In genomic region chr2:32312318-32312964, GRCm38 (mm10) we compare ENCODE assay signal across 8 mouse cellular contexts. TPM values are rescaled to one million over a fixed set of nuclear protein-coding genes. Genes with fewer than 3 reads are reported as not detected.
DNase-seq lines count a peak whose midpoint lies in the region; ATAC-seq lines count a peak whose summit lies in the region.

No protein-coding gene starts in this region.

- peaks cover 16% of the 10 kb centered on the region for H3K4me1 ChIP-seq in embryonic facial prominence, embryonic 11.5 days (ENCODE audit: control insufficient read depth, insufficient read depth, low read length)
- H3K4me1 ChIP-seq in heart, embryonic 14.5 days (ENCODE audit: control insufficient read depth in 2 of 2, insufficient read depth in 2 of 2, low read length in 2 of 2), result peaks cover 24 to 32% of the 10 kb centered on the region in 2 experiments
- peaks cover 46% of the 10 kb centered on the region for H3K4me1 ChIP-seq in kidney, embryonic 16.5 days (ENCODE audit: insufficient read depth, low read length)

- H3K36me3 ChIP-seq in embryonic facial prominence, embryonic 11.5 days (replicated peaks; ENCODE audit: control insufficient read depth, insufficient read depth, low read depth, low read length), result no peaks in the 10 kb centered on the region; the same call in 1 of the 2 replicates
- peaks cover 17% of the 10 kb centered on the region; the same call in 1 of the 2 replicates for H3K36me3 ChIP-seq in heart, embryonic 14.5 days (ENCODE audit: control insufficient read depth, insufficient read depth, low read length)
- 0 out of 2 replicates have a peak, but pooled peaks cover under 1% of the 10 kb centered on the region for H3K36me3 ChIP-seq in kidney, embryonic 16.5 days (ENCODE audit: insufficient read depth, low read length)

- no peaks in the 10 kb centered on the region for H3K9me3 ChIP-seq in embryonic facial prominence, embryonic 11.5 days (replicated peaks; ENCODE audit: control insufficient read depth, low read length)
- H3K9me3 ChIP-seq in heart, embryonic 14.5 days (ENCODE audit: control insufficient read depth, low read length), result no peaks in the 10 kb centered on the region
- H3K9me3 ChIP-seq in kidney, embryonic 16.5 days (ENCODE audit: low read length), result no peaks in the 10 kb centered on the region

- under 1% methylated on average over 52 of the region's 56 CpGs for WGBS in embryonic facial prominence, embryonic 11.5 days
- WGBS in heart, embryonic 14.5 days, result 2% methylated on average over 56 of the region's 56 CpGs
- 1% methylated on average over 39 of the region's 56 CpGs for WGBS in kidney, embryonic 16.5 days

- H3K27ac ChIP-seq in embryonic facial prominence, embryonic 11.5 days (replicated peaks; ENCODE audit: low read depth, low read length), result peak overlapping the region; percentile 70; the same call in 1 of the 2 replicates
- H3K27ac ChIP-seq in heart, embryonic 14.5 days (replicated peaks in 1 of 2; ENCODE audit: control insufficient read depth in 1 of 2, insufficient read depth in 1 of 2, low read depth in 2 of 2, low read length in 2 of 2), result no peak overlapping the region
- no peak overlapping the region for H3K27ac ChIP-seq in kidney, embryonic 16.5 days (ENCODE audit: low read length)

- H3K27me3 ChIP-seq in embryonic facial prominence, embryonic 11.5 days (ENCODE audit: control insufficient read depth, insufficient read depth, low read length), result no peaks in the 10 kb centered on the region
- H3K27me3 ChIP-seq in heart, embryonic 14.5 days (ENCODE audit: control insufficient read depth, insufficient read depth, low read length), result peaks cover 15% of the 10 kb centered on the region
- no peaks in the 10 kb centered on the region for H3K27me3 ChIP-seq in kidney, embryonic 16.5 days (ENCODE audit: insufficient read depth, low read length)

- peak overlapping the region; percentile 75 for H3K4me3 ChIP-seq in embryonic facial prominence, embryonic 11.5 days (ENCODE audit: low read depth, low read length)
- peak overlapping the region; percentile 43 to 65 for H3K4me3 ChIP-seq in heart, embryonic 14.5 days (ENCODE audit: control insufficient read depth in 1 of 2, insufficient read depth in 1 of 2, low read depth in 1 of 2, low read length in 2 of 2)
- H3K4me3 ChIP-seq in kidney, embryonic 16.5 days (ENCODE audit: low read length), result peak overlapping the region; percentile 76

- H3K9ac ChIP-seq in embryonic facial prominence, embryonic 11.5 days (replicated peaks; ENCODE audit: low read length), result peak overlapping the region; percentile 82
- peak overlapping the region; percentile 75 for H3K9ac ChIP-seq in heart, embryonic 14.5 days (ENCODE audit: low read length)
- peak overlapping the region; percentile 77 for H3K9ac ChIP-seq in kidney, embryonic 16.5 days (replicated peaks; ENCODE audit: low read length)

- peak; percentile 91 to 92 for DNase-seq in B cell, adult 2 months
- peak; percentile 96 for DNase-seq in embryonic facial prominence, embryonic 11.5 days (ENCODE audit: low spot score)
- DNase-seq in lung, postnatal 4 days, result peak; percentile 88 to 91
- peak; percentile 50 to 55 for DNase-seq in right cerebral cortex, adult 2 months (ENCODE audit: low spot score in 2 of 2)
- DNase-seq in urinary bladder, postnatal 10 days (ENCODE audit: low spot score), result peak; percentile 65

- peak; percentile 61 for ATAC-seq in activated CD4-positive, CD25-positive, alpha-beta regulatory T cell, adult 4 months
- ATAC-seq in embryonic facial prominence, embryonic 11.5 days (replicated peaks; ENCODE audit: insufficient number of reproducible peaks, low FRiP score, low TSS enrichment, low read depth), result peak; percentile 25
- ATAC-seq in heart, embryonic 14.5 days (ENCODE audit: insufficient number of reproducible peaks, insufficient read depth, low FRiP score, low read depth), result peak; percentile 84
- peak; percentile 80 for ATAC-seq in kidney, embryonic 16.5 days (ENCODE audit: low FRiP score, low TSS enrichment)

- H3K4me2 ChIP-seq in embryonic facial prominence, embryonic 11.5 days (ENCODE audit: low read depth, low read length), result peak overlapping the region; percentile 99
- H3K4me2 ChIP-seq in heart, embryonic 14.5 days (ENCODE audit: low read length), result peak overlapping the region; percentile 100
- H3K4me2 ChIP-seq in kidney, embryonic 16.5 days (replicated peaks; ENCODE audit: low read depth, low read length), result peak overlapping the region; percentile 100

RNA-seq across cellular contexts. Expression of gene Swi5, which starts 24.6 kb away (rescaled TPM):
- polyA plus RNA-seq in activated CD4-positive, CD25-positive, alpha-beta regulatory T cell, adult 4 months (2017; shearing (Covaris generic)), result 100 to 1,000 TPM; 133 to 252 TPM
- polyA plus RNA-seq in embryonic facial prominence, embryonic 11.5 days (2014; fragmentation: Nextera tagmentation; extraction: Ambion mirVana), result 392 and 406 TPM in 2 replicates
- polyA plus RNA-seq in heart, embryonic 14.5 days (2014; fragmentation: Nextera tagmentation; extraction: Ambion mirVana), result 129 and 131 TPM in 2 replicates
- 407 and 433 TPM in 2 replicates for polyA plus RNA-seq in kidney, embryonic 16.5 days (2015; fragmentation: Nextera tagmentation; extraction: Ambion mirVana)

RNA-seq across cellular contexts. Expression of gene Golga2, which starts 25.3 kb away (rescaled TPM):
- 10 to 100 TPM; 14.9 to 18.3 TPM for polyA plus RNA-seq in activated CD4-positive, CD25-positive, alpha-beta regulatory T cell, adult 4 months (2017; shearing (Covaris generic))
- 14.9 and 15.2 TPM in 2 replicates for polyA plus RNA-seq in embryonic facial prominence, embryonic 11.5 days (2014; fragmentation: Nextera tagmentation; extraction: Ambion mirVana)
- 19.3 and 22.6 TPM in 2 replicates for polyA plus RNA-seq in heart, embryonic 14.5 days (2014; fragmentation: Nextera tagmentation; extraction: Ambion mirVana)
- polyA plus RNA-seq in kidney, embryonic 16.5 days (2015; fragmentation: Nextera tagmentation; extraction: Ambion mirVana), result 26.6 and 28.0 TPM in 2 replicates

RNA-seq across cellular contexts. Expression of gene Ciz1, which starts 39.7 kb away (rescaled TPM):
- 10 to 100 TPM; 38.8 to 51.6 TPM for polyA plus RNA-seq in activated CD4-positive, CD25-positive, alpha-beta regulatory T cell, adult 4 months (2017; shearing (Covaris generic))
- polyA plus RNA-seq in embryonic facial prominence, embryonic 11.5 days (2014; fragmentation: Nextera tagmentation; extraction: Ambion mirVana), result 41.1 and 46.0 TPM in 2 replicates
- 28.8 and 31.1 TPM in 2 replicates for polyA plus RNA-seq in heart, embryonic 14.5 days (2014; fragmentation: Nextera tagmentation; extraction: Ambion mirVana)
- polyA plus RNA-seq in kidney, embryonic 16.5 days (2015; fragmentation: Nextera tagmentation; extraction: Ambion mirVana), result 54.9 and 66.7 TPM in 2 replicates

RNA-seq across cellular contexts. Expression of gene Dnm1, which starts 40.7 kb away (rescaled TPM):
- not detected for polyA plus RNA-seq in activated CD4-positive, CD25-positive, alpha-beta regulatory T cell, adult 4 months (2017; shearing (Covaris generic))
- 31.0 and 35.3 TPM in 2 replicates for polyA plus RNA-seq in embryonic facial prominence, embryonic 11.5 days (2014; fragmentation: Nextera tagmentation; extraction: Ambion mirVana)
- 4.7 and 5.6 TPM in 2 replicates for polyA plus RNA-seq in heart, embryonic 14.5 days (2014; fragmentation: Nextera tagmentation; extraction: Ambion mirVana)
- polyA plus RNA-seq in kidney, embryonic 16.5 days (2015; fragmentation: Nextera tagmentation; extraction: Ambion mirVana), result 5.4 TPM in 2 replicates

RNA-seq across cellular contexts. Expression of gene Uck1, which starts 52.5 kb away (rescaled TPM):
- 10 to 100 TPM; 30.4 to 34.4 TPM for polyA plus RNA-seq in activated CD4-positive, CD25-positive, alpha-beta regulatory T cell, adult 4 months (2017; shearing (Covaris generic))
- polyA plus RNA-seq in embryonic facial prominence, embryonic 11.5 days (2014; fragmentation: Nextera tagmentation; extraction: Ambion mirVana), result 57.2 and 64.2 TPM in 2 replicates
- 37.0 and 43.4 TPM in 2 replicates for polyA plus RNA-seq in heart, embryonic 14.5 days (2014; fragmentation: Nextera tagmentation; extraction: Ambion mirVana)
- 88.5 and 92.0 TPM in 2 replicates for polyA plus RNA-seq in kidney, embryonic 16.5 days (2015; fragmentation: Nextera tagmentation; extraction: Ambion mirVana)

Comparison
In these comparisons a context has a peak if more than half of its experiments do, and no peak if none do; other contexts are left out.
1. ATAC-seq: peak in every context shown above with its lines; median percentile 84 in heart, embryonic 14.5 days; 80 in kidney, embryonic 16.5 days; 61 in activated CD4-positive, CD25-positive, alpha-beta regulatory T cell, adult 4 months; 25 in embryonic facial prominence, embryonic 11.5 days.